In genomic region chr11:17257443-17257842, GRCm38 (mm10) we compare ENCODE assay signal across 8 mouse cellular contexts. TPM values are rescaled to one million over a fixed set of nuclear protein-coding genes. Genes with fewer than 3 reads are reported as not detected.
DNase-seq lines count a peak whose midpoint lies in the region; ATAC-seq and TF ChIP-seq lines count a peak whose summit lies in the region.

Gene C1d (plus strand): TSS chr11:17257579.

- H3K4me1 ChIP-seq in cortical plate, adult 2 months (ENCODE audit: control insufficient read depth, insufficient read depth, low read length): no peaks in the 10 kb centered on the region; the same call in 1 of the 2 replicates

- peak; percentile 84 for ATAC-seq in activated CD4-positive, CD25-positive, alpha-beta regulatory T cell, adult 4 months
- peak; percentile 97 for ATAC-seq in megakaryocyte progenitor cell, adult 5-6 weeks (replicated peaks; ENCODE audit: poor library complexity)

- H3K4me3 ChIP-seq in cortical plate, adult 2 months (ENCODE audit: insufficient read depth, low read length): peak within 1 kb of the TSS; percentile 95

- no peak for TF ChIP-seq CTCF in cortical plate, adult 2 months (IDR thresholded peaks at IDR 0.05; ENCODE audit: extremely low read depth, insufficient read depth, low read length)

- DNase-seq in gastrocnemius, postnatal 10 days: peak; percentile 98
- peak; percentile 96 for DNase-seq in induced T-regulatory cell, adult 2 months (ENCODE audit: low read depth)
- DNase-seq in left cerebral cortex, adult 9 months (ENCODE audit: low spot score in 2 of 2): peak; percentile 88 to 96
- DNase-seq in right cerebral cortex, postnatal 14 days: peak; percentile 100
- peak; percentile 91 to 92 for DNase-seq in urinary bladder, postnatal 36 days (ENCODE audit: low spot score in 2 of 2)

- peak; percentile 87 for TF ChIP-seq POLR2A in cortical plate, adult 2 months (IDR thresholded peaks at IDR 0.05; ENCODE audit: extremely low read depth, insufficient read depth, low read length)

- peak within 1 kb of the TSS; percentile 62 for H3K27ac ChIP-seq in cortical plate, adult 2 months (ENCODE audit: insufficient read depth, low read length)

RNA-seq across cellular contexts. Expression of gene C1d, which starts in this region (rescaled TPM):
- polyA plus RNA-seq in activated CD4-positive, CD25-positive, alpha-beta regulatory T cell, adult 4 months (2017; shearing (Covaris generic)): 100 to 1,000 TPM in 1 of 2 experiments, 10 to 100 TPM in 1; 75.8 to 109 TPM
- polyA plus RNA-seq in cortical plate, adult 2 months (2012; rRNA removed): 26.7 and 34.0 TPM in 2 replicates
- total RNA-seq in gastrocnemius, postnatal 10 days (2021): 10 to 100 TPM; 43.7 to 45.8 TPM
- total RNA-seq in megakaryocyte progenitor cell, adult 5-6 weeks (2015): 56.5 and 62.5 TPM in 2 replicates
- total RNA-seq in megakaryocyte progenitor cell, adult 5-6 weeks (2017): 55.7 and 70.1 TPM in 2 replicates

Comparison
In these comparisons a context has a peak if more than half of its experiments do, and no peak if none do; other contexts are left out.
1. Peak in every context shown above with its lines: DNase-seq, ATAC-seq, H3K4me3 ChIP-seq and H3K27ac ChIP-seq.